Mouse (Mus musculus) CH12.LX (cell line): ENCODE data around the gene Adgrg6. TPM values are rescaled to one million over a fixed set of nuclear protein-coding genes. Genes with fewer than 3 reads are reported as not detected.

Source experiments
- DNase-seq: peaks from one replicate; pipeline ENCODE4 v3.0.0-alpha.2; 2013; ENCODE audit errors: extremely low read depth
- H3K27ac ChIP-seq: 2 replicates; pipeline ENCODE4 v1.5.1; 2012; ENCODE audit warnings: low read depth, mild to moderate bottlenecking, control low read depth, moderate library complexity; ENCODE audit not compliant: insufficient read depth
- H3K27me3 ChIP-seq: replicated peaks from 2 replicates; pipeline ENCODE3; 2012; ENCODE audit warnings: inconsistent platforms
- H3K36me3 ChIP-seq, 2 experiments: replicated peaks in 1 of 2; 2 replicates each; pipeline versions ENCODE3 to v1.6.1; 2012; ENCODE audit warnings: inconsistent platforms in 1 of 2, low read length in 1 of 2, mild to moderate bottlenecking in 1 of 2, mixed read lengths in 1 of 2, moderate library complexity in 1 of 2; ENCODE audit not compliant: control insufficient read depth in 1 of 2, insufficient read depth in 1 of 2
- H3K4me1 ChIP-seq, 2 experiments: 2 replicates each; pipeline ENCODE4 v1.6.1; 2012; ENCODE audit warnings: inconsistent platforms in 1 of 2, moderate library complexity in 1 of 2; ENCODE audit not compliant: insufficient read depth in 2 of 2, control insufficient read depth in 1 of 2
- H3K4me2 ChIP-seq: 2 replicates; pipeline ENCODE4 v1.6.1; 2012; ENCODE audit warnings: low read depth, mild to moderate bottlenecking, control low read depth; ENCODE audit not compliant: poor library complexity, insufficient read depth, severe bottlenecking
- H3K4me3 ChIP-seq, 3 experiments: fragments of 150-350 bp in 1 of 3; sonication (generic) in 1 of 3; replicated peaks in 1 of 3; 2 replicates each; pipeline versions ENCODE3 to v1.5.1; 2011 to 2012; ENCODE audit warnings: low read depth in 2 of 3, low read length in 2 of 3, mild to moderate bottlenecking in 2 of 3, moderate library complexity in 2 of 3, control low read depth in 1 of 3, improper control_type of control experiment in 1 of 3, inconsistent platforms in 1 of 3, mixed read lengths in 1 of 3; ENCODE audit not compliant: poor library complexity in 1 of 3
- H3K79me2 ChIP-seq: replicated peaks from 2 replicates; pipeline ENCODE4 v1.6.1; 2012; ENCODE audit warnings: mild to moderate bottlenecking, moderate library complexity; ENCODE audit not compliant: control insufficient read depth, poor library complexity, insufficient read depth, severe bottlenecking; ENCODE audit errors: extremely low read depth
- H3K9ac ChIP-seq: 2 replicates; pipeline ENCODE4 v1.6.1; 2012; ENCODE audit warnings: low read depth, mild to moderate bottlenecking, control low read depth, moderate library complexity; ENCODE audit not compliant: insufficient read depth
- H3K9me3 ChIP-seq: replicated peaks from 2 replicates; pipeline ENCODE3; 2012; ENCODE audit warnings: low read length, inconsistent platforms, mixed read lengths
- CHD2 ChIP-seq: IDR thresholded peaks from 2 replicates; pipeline ENCODE4 v1.6.1; 2011; ENCODE audit warnings: low read length, improper control_type of control experiment
- ELF1 ChIP-seq: IDR thresholded peaks from 2 replicates; pipeline ENCODE4 v1.6.1; 2014; ENCODE audit warnings: low read depth, mild to moderate bottlenecking, inconsistent platforms, low read length, improper control_type of control experiment
- GABPA ChIP-seq: IDR thresholded peaks from 2 replicates; pipeline ENCODE4 v1.6.1; 2012; ENCODE audit warnings: low read depth, low read length, improper control_type of control experiment, inconsistent platforms; ENCODE audit not compliant: insufficient replicate concordance
- HCFC1 ChIP-seq: IDR thresholded peaks from 2 replicates; pipeline ENCODE4 v1.6.1; 2012; ENCODE audit warnings: low read depth, mild to moderate bottlenecking, inconsistent platforms, low read length, improper control_type of control experiment
- IRF4 ChIP-seq: IDR thresholded peaks from 2 replicates; pipeline ENCODE4 v1.6.1; 2014; ENCODE audit warnings: low read depth, mild to moderate bottlenecking, inconsistent platforms, low read length, improper control_type of control experiment
- MAX ChIP-seq: IDR thresholded peaks from 2 replicates; pipeline ENCODE4 v1.6.1; 2011; ENCODE audit warnings: low read length, improper control_type of control experiment
- NELFE ChIP-seq: IDR thresholded peaks from 2 replicates; pipeline ENCODE4 v1.6.1; 2011; ENCODE audit warnings: low read depth, low read length, improper control_type of control experiment
- RAD21 ChIP-seq: IDR thresholded peaks from 2 replicates; pipeline ENCODE4 v1.6.1; 2011; ENCODE audit warnings: low read depth, mild to moderate bottlenecking, low read length, improper control_type of control experiment, moderate library complexity
- TBP ChIP-seq: conservative IDR thresholded peaks from 2 replicates; pipeline ENCODE4 v1.6.1; 2011; ENCODE audit warnings: low read depth, low read length, improper control_type of control experiment
- TCF12 ChIP-seq: IDR thresholded peaks from 2 replicates; pipeline ENCODE4 v1.6.1; 2014; ENCODE audit warnings: low read depth, mild to moderate bottlenecking, inconsistent platforms, low read length, improper control_type of control experiment
- UBTF ChIP-seq: IDR thresholded peaks from 2 replicates; pipeline ENCODE4 v1.6.1; 2012; ENCODE audit warnings: low read depth, mild to moderate bottlenecking, inconsistent platforms, low read length, improper control_type of control experiment, moderate library complexity
- USF2 ChIP-seq: conservative IDR thresholded peaks from 2 replicates; pipeline ENCODE4 v1.6.1; 2011; ENCODE audit warnings: low read depth, low read length, improper control_type of control experiment
- ZC3H11A ChIP-seq: IDR thresholded peaks from 2 replicates; pipeline ENCODE4 v1.6.1; 2012; ENCODE audit warnings: low read depth, mild to moderate bottlenecking, inconsistent platforms, low read length, improper control_type of control experiment
- ZKSCAN1 ChIP-seq: IDR thresholded peaks from 2 replicates; pipeline ENCODE4 v1.6.1; 2012; ENCODE audit warnings: low read depth, inconsistent platforms, low read length, improper control_type of control experiment, borderline replicate concordance
- ZMIZ1 ChIP-seq: IDR thresholded peaks from 2 replicates; pipeline ENCODE4 v1.6.1; 2012; ENCODE audit warnings: low read depth, mild to moderate bottlenecking, inconsistent platforms, low read length, improper control_type of control experiment
- ZNF384 ChIP-seq: IDR thresholded peaks from 2 replicates; pipeline ENCODE4 v1.6.1; 2012; ENCODE audit warnings: low read depth, low read length, improper control_type of control experiment, inconsistent platforms
- dilution Hi-C: fragments of 300-500 bp; cut with MboI; formaldehyde crosslinking; loops from 2 replicates; pipeline ENCODE4 v1.14.3; 2020; ENCODE audit warnings: low sequenced_read_pairs; ENCODE audit not compliant: extremely low pct_unique_long_range_greater_than_20kb, extremely low pct_ligation_motif_present
- in situ Hi-C: fragments of 300-500 bp; cut with MboI; formaldehyde crosslinking; loops from 3 replicates; pipeline ENCODE4 v1.14.3; 2019; ENCODE audit warnings: low sequenced_read_pairs, low pct_ligation_motif_present, low pct_unique_long_range_greater_than_20kb, mixed read lengths
- polyA plus RNA-seq: library from polyadenylated mRNA; unstranded; fragments of >175 nt; gene quantifications from 2 replicates; pipeline ENCODE4 v1.2.1, GENCODE M21; 2012; ENCODE audit warnings: low read depth; ENCODE audit not compliant: insufficient read length
- total RNA-seq, 2 experiments: library from RNA; depleted of rRNA; stranded (reverse); fragments of 300-350 nt in 1 of 2; fragments of >200 nt in 1 of 2; gene quantifications; 2 replicates each; pipeline ENCODE4 v1.2.3; 2012 to 2014

The Adgrg6 gene
- total and polyA plus RNA-seq, 3 experiments, result not detected

GRCm38 (mm10) chr10:14570616-14571015 lies 25.2 kb upstream of the Adgrg6 start:
- H3K27me3 ChIP-seq, result no peaks in the 10 kb centered on the region
- no peaks in the 10 kb centered on the region for H3K79me2 ChIP-seq
- TF ChIP-seq IRF4 (no peak), ELF1 (no peak), CHD2 (no peak), NELFE (no peak), ZMIZ1 (no peak), UBTF (no peak), MAX (no peak)
- dilution Hi-C loops (no loop called here), in situ Hi-C loops (no loop called here)
- no peak overlapping the region for H3K4me2 ChIP-seq
- H3K4me1 ChIP-seq, result no peaks in the 10 kb centered on the region
- H3K36me3 ChIP-seq, result no peaks in the 10 kb centered on the region
- no peak overlapping the region for H3K4me3 ChIP-seq
- H3K27ac ChIP-seq, result no peak overlapping the region
- no peaks in the 10 kb centered on the region for H3K9me3 ChIP-seq
- DNase-seq, result no peak
- no peak overlapping the region for H3K9ac ChIP-seq

GRCm38 (mm10) chr10:14546111-14546551 lies 672 bp upstream of the Adgrg6 start:
- Histone ChIP-seq H3K36me3 (no peaks in the 10 kb centered on the region), H3K9me3 (peaks cover 3% of the 10 kb centered on the region), H3K4me1 (peaks cover 0 to 4% of the 10 kb centered on the region in 2 experiments; a peak in 1 of 4 replicates), H3K27ac (no peak overlapping the region), H3K79me2 (no peaks in the 10 kb centered on the region), H3K4me2 (no peak overlapping the region), H3K4me3 (no peak overlapping the region), H3K9ac (no peak overlapping the region), H3K27me3 (no peaks in the 10 kb centered on the region)
- dilution Hi-C loops, result no loop called here
- in situ Hi-C loops, result no loop called here
- no peak for TF ChIP-seq ZKSCAN1
- no peak for TF ChIP-seq ELF1
- TF ChIP-seq USF2, result no peak
- TF ChIP-seq GABPA, result no peak
- TF ChIP-seq RAD21, result no peak
- no peak for TF ChIP-seq TCF12
- TF ChIP-seq HCFC1, result no peak
- TF ChIP-seq ZNF384, result no peak
- no peak for TF ChIP-seq UBTF
- TF ChIP-seq TBP, result no peak
- no peak for TF ChIP-seq ZC3H11A
- DNase-seq, result no peak
